Mouse (Mus musculus) embryonic facial prominence, embryonic 14.5 days (tissue): ENCODE data around the gene Mthfr. TPM values are rescaled to one million over a fixed set of nuclear protein-coding genes. Genes with fewer than 3 reads are reported as not detected.

Source experiments
- ATAC-seq: fragments of 200-750 bp; cut with Nextera tagmentation; 2 replicates; pipeline ENCODE4 v1.8.0; 2017; ENCODE audit warnings: low read depth, moderate number of reproducible peaks, moderate TSS enrichment
- DNase-seq: peaks from one replicate; pipeline ENCODE4 v3.0.0-alpha.2; 2015; ENCODE audit warnings: low spot score
- H3K27ac ChIP-seq: fragments of 300-500 bp; sonication (generic); replicated peaks from 2 replicates; pipeline ENCODE4 v1.5.1; 2014; ENCODE audit warnings: low read depth, mild to moderate bottlenecking, low read length, moderate library complexity
- H3K27me3 ChIP-seq: fragments of 300-500 bp; sonication (generic); replicated peaks from 2 replicates; pipeline ENCODE4 v1.6.1; 2014; ENCODE audit warnings: low read length; ENCODE audit not compliant: control insufficient read depth, insufficient read depth
- H3K36me3 ChIP-seq: fragments of 300-500 bp; sonication (generic); 2 replicates; pipeline ENCODE4 v1.6.1; 2014; ENCODE audit warnings: low read length, mixed read lengths; ENCODE audit not compliant: control insufficient read depth, insufficient read depth
- H3K4me1 ChIP-seq: fragments of 300-500 bp; sonication (generic); 2 replicates; pipeline ENCODE4 v1.6.1; 2014; ENCODE audit warnings: antibody characterized with exemption, low read length; ENCODE audit not compliant: control insufficient read depth, insufficient read depth
- H3K4me2 ChIP-seq: fragments of 300-500 bp; sonication (generic); 2 replicates; pipeline ENCODE4 v1.6.1; 2014; ENCODE audit warnings: low read depth, mild to moderate bottlenecking, low read length, moderate library complexity, mixed read lengths
- H3K4me3 ChIP-seq: fragments of 300-500 bp; sonication (generic); 2 replicates; pipeline ENCODE4 v1.5.1; 2014; ENCODE audit warnings: low read depth, mild to moderate bottlenecking, low read length
- H3K9ac ChIP-seq: fragments of 300-500 bp; sonication (generic); 2 replicates; pipeline ENCODE4 v1.6.1; 2014; ENCODE audit warnings: low read depth, mild to moderate bottlenecking, low read length, moderate library complexity, mixed read lengths
- H3K9me3 ChIP-seq: fragments of 300-500 bp; sonication (generic); 2 replicates; pipeline ENCODE4 v1.6.1; 2016; ENCODE audit warnings: low read length; ENCODE audit not compliant: control insufficient read depth
- WGBS: fragments of 180-500 bp; shearing (Covaris S2); extraction: QIAGEN DNeasy Blood & Tissue Kit; methylation state at CpG from one replicate; pipeline ENCODE4 v1.1.7; 2014; 5-methylcytosine and 5-hydroxymethylcytosine counted together
- polyA plus RNA-seq: library from polyadenylated mRNA; unstranded; fragments of >200 nt; fragmentation: Nextera tagmentation; extraction: Ambion mirVana; gene quantifications from 2 replicates; pipeline ENCODE4 v1.2.1, GENCODE M21; 2014

Gene Mthfr
- polyA plus RNA-seq, 1 experiment from 2014 or later: 20.3 TPM

DNA sequence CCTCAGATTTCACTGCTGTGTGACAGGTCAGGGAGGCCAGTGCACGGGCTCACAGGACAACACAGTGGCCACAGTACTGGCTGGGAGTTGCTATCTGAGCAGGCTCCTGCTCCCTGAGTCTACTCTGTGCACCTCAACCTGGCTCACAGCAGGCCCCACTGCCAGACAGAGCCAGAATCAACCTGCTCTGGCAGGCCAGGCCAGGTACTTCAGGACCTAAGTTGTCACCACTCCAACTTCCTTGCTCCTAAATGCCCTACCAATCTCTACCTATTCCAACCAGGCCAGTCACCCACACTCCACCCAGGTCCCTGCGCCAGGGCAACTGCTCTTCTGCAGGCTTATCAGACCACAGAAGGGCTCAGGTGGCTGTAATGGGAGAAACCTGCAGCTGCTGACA lies 29.2 kb upstream of the Mthfr start:
- Histone ChIP-seq H3K27me3 (no peaks in the 10 kb centered on the region), H3K27ac (no peak overlapping the region), H3K4me3 (no peak overlapping the region), H3K9me3 (no peaks in the 10 kb centered on the region), H3K9ac (no peak overlapping the region), H3K4me2 (no peak overlapping the region), H3K4me1 (no peaks in the 10 kb centered on the region), H3K36me3 (peaks cover 99% of the 10 kb centered on the region)
- WGBS: 92% methylated on average over 2 of the region's 2 CpGs
- ATAC-seq: no peak
- DNase-seq: no peak

DNA sequence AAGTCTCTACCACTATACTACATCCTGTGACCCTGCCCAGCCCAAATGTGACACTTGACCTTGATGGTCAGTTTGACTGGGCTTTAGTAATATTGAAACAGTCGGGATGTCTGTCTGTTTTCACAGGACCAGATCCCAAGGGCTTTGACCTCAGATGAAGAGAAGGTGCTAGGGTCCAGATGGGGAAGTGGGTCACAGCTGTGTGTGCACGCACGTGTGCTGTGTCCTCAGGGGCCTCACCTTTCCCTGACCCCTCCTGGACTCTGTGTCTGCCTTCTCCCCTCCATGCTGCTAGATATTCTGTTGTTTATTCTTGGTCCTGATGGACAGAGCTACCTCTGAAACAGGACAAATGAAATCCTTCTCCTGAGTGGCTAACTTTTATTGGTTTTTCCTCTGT lies 27.5 kb upstream of the Mthfr start:
- no peak overlapping the region for H3K9ac ChIP-seq
- H3K27me3 ChIP-seq: no peaks in the 10 kb centered on the region
- no peak overlapping the region for H3K4me2 ChIP-seq
- H3K4me3 ChIP-seq: no peak overlapping the region
- peaks cover 99% of the 10 kb centered on the region for H3K36me3 ChIP-seq
- 53% methylated on average over 3 of the region's 3 CpGs for WGBS
- no peak for DNase-seq
- no peaks in the 10 kb centered on the region for H3K9me3 ChIP-seq
- no peaks in the 10 kb centered on the region for H3K4me1 ChIP-seq
- H3K27ac ChIP-seq: no peak overlapping the region
- ATAC-seq: no peak

DNA sequence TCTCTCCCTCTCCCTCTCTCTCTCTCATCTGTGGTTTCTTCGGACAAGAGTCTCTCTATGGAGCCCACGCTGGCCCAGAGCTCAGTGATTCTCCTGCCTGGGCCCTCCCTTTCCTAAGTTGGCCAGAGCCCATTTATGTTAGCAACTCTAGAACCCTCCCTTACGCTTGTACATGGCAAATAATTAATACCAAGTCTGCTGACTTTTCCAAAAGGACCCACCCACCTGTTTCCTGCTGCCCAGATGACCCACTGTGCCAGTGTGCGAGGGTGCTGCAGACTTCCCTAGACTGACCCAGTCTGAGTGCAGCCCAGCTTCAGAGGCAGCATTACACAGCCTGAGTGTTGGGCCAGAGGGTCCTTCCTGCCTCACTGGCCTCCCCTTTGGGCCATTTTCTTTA lies 26.7 kb upstream of the Mthfr start:
- Histone ChIP-seq H3K27me3 (no peaks in the 10 kb centered on the region), H3K9me3 (no peaks in the 10 kb centered on the region), H3K4me1 (no peaks in the 10 kb centered on the region), H3K36me3 (peaks cover 99% of the 10 kb centered on the region), H3K4me2 (no peak overlapping the region), H3K27ac (no peak overlapping the region), H3K4me3 (no peak overlapping the region), H3K9ac (no peak overlapping the region)
- DNase-seq (no peak), ATAC-seq (no peak)
- WGBS: 94% methylated on average over 4 of the region's 4 CpGs

DNA sequence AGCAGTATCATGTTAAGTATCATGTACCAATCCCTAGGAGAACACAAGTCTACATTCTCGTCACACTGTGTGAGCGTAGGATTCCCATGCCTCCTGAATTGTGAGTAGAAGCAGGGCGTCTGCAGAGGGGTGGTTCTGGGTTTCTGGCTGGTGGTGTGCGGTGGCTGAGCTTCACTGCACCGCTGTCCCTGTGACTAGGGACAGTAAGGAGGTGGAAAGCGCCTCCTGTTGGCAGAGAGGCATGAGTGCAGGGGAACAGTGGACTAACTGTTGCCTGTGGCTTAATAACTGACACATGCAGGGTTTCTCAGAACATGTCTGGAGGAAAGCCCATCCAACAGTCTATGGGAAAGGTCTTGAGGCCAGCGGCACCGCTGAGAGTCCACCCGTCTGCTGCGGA lies 23.5 kb upstream of the Mthfr start:
- ATAC-seq: no peak

DNA sequence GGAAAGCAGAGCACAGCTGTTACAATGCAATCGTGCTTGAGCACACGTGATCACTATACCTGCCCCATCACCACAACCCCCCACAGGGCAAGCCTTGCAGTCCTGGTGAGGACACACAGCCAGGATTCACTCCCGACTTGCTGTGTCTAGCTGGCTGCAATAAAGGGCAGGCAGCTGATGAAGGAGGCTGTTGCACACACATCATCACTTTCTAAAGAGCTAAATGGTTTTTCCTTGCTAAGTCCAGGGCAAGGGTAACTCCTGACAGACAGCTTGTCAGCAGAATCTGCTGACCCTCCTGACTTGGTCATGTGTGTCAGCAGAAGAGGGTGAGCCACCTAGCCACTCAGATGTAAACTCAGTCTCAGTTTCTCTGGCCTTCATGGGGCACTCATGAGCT lies 21.9 kb upstream of the Mthfr start:
- DNase-seq (no peak), ATAC-seq (no peak)
- Histone ChIP-seq H3K9ac (no peak overlapping the region), H3K4me3 (no peak overlapping the region), H3K27me3 (no peaks in the 10 kb centered on the region), H3K36me3 (peaks cover 97% of the 10 kb centered on the region), H3K27ac (no peak overlapping the region), H3K4me2 (no peak overlapping the region), H3K4me1 (no peaks in the 10 kb centered on the region), H3K9me3 (no peaks in the 10 kb centered on the region)
- 72% methylated on average over 3 of the region's 3 CpGs for WGBS

More for the DNA sequence above, 23.5 kb upstream of the Mthfr start:
- no peak overlapping the region for H3K9ac ChIP-seq
- no peak for DNase-seq
- H3K36me3 ChIP-seq: peaks cover 97% of the 10 kb centered on the region
- H3K27ac ChIP-seq: no peak overlapping the region
- 77% methylated on average over 10 of the region's 10 CpGs for WGBS
- H3K4me1 ChIP-seq: no peaks in the 10 kb centered on the region
- no peaks in the 10 kb centered on the region for H3K27me3 ChIP-seq
- no peak overlapping the region for H3K4me2 ChIP-seq
- H3K9me3 ChIP-seq: no peaks in the 10 kb centered on the region
- no peak overlapping the region for H3K4me3 ChIP-seq

DNA sequence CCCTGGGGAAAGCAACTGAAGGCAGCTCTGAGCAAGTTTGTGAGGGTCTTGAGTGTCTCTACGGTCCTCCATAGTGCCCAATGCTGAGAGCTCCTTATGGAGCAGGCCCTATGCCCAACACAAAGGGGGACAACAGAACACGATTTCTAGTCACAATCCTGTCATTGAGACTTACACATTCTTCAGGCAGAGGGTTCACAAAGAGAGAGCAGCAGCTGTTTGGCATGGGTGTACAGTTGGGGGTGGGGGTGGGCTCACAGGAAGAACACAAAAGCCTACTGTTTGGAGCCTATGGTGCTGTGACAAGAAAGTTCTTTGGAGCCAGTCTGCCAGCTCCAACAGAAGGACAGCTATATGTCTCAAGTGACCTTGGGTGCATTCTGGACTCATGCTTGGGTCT lies 20.5 kb upstream of the Mthfr start:
- Histone ChIP-seq H3K9ac (no peak overlapping the region), H3K4me3 (no peak overlapping the region), H3K36me3 (peaks cover 96% of the 10 kb centered on the region), H3K27ac (peak overlapping the region; percentile 53), H3K4me2 (no peak overlapping the region), H3K4me1 (no peaks in the 10 kb centered on the region), H3K9me3 (no peaks in the 10 kb centered on the region), H3K27me3 (no peaks in the 10 kb centered on the region)
- ATAC-seq (peak; percentile 62), DNase-seq (peak; percentile 40)
- 39% methylated on average over 2 of the region's 2 CpGs for WGBS

DNA sequence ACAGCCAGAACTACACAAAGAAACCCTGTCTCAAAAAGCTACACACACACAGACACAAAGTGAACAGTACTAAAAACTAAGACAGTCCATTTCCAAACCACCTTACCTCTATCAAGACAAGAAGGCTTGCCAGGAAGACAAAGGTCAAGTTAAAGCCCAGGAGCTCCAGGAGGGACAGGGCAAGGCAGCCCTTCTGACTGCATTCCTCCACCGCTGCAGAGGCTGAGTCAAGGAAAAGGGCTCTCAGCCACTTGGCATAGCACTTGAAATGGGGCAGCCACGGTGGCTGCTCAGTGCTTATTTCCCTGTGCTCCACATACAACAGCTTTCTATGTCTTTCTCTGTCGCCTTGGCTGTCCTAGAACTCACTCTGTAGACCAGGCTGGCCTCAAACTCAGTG lies 14.9 kb upstream of the Mthfr start:
- Histone ChIP-seq H3K4me3 (no peak overlapping the region), H3K27me3 (no peaks in the 10 kb centered on the region), H3K36me3 (peaks cover 88% of the 10 kb centered on the region), H3K4me1 (no peaks in the 10 kb centered on the region), H3K9me3 (no peaks in the 10 kb centered on the region), H3K9ac (no peak overlapping the region), H3K27ac (no peak overlapping the region), H3K4me2 (no peak overlapping the region)
- ATAC-seq: no peak
- DNase-seq: no peak
- 90% methylated on average over 3 of the region's 3 CpGs for WGBS

DNA sequence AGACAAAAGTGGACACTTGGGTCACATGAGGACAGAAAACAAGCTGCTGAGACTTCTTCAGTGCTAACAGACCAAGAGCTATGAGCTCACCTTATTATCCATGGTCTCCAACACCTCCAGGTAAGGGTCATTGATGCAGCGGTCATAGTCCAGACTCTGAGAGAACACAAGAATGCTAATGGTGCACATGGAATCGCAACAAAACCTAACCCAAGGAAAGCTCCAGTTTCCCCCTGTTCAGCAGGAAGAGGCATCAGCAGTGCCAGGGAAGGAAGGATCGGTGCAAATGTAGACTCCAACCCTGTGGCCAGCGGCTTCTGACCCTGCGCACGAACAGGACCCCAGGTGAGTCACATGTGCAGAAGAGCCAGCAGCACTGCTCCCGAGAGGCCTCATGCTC lies 9.6 kb upstream of the Mthfr start:
- no peak overlapping the region for H3K27ac ChIP-seq
- no peak overlapping the region for H3K4me3 ChIP-seq
- 93% methylated on average over 7 of the region's 7 CpGs for WGBS
- no peaks in the 10 kb centered on the region for H3K27me3 ChIP-seq
- no peak overlapping the region for H3K4me2 ChIP-seq
- no peak overlapping the region for H3K9ac ChIP-seq
- DNase-seq: no peak
- peaks cover 55% of the 10 kb centered on the region for H3K36me3 ChIP-seq
- H3K9me3 ChIP-seq: no peaks in the 10 kb centered on the region
- no peak for ATAC-seq
- no peaks in the 10 kb centered on the region for H3K4me1 ChIP-seq

DNA sequence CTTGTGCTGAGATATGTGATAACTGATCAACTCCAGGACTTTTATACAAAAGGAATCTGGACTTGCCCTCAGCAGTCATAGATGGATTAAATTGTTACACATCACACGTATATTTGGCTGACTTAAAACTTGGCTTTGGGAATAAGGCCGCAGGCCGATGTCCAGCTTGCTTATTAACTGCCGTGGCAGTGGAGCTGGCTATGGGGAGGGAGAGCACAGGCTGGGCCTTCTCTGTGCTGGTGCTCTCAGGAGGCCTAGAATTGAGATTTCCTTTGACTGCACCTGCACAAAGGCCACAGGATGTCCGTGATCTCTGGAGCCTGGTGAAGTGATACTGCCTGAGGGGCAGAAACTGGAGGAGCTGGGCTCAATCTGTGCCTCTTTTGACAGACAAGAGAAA lies 8.4 kb upstream of the Mthfr start:
- 78% methylated on average over 5 of the region's 5 CpGs for WGBS
- H3K4me1 ChIP-seq: no peaks in the 10 kb centered on the region
- H3K9me3 ChIP-seq: no peaks in the 10 kb centered on the region
- H3K4me3 ChIP-seq: no peak overlapping the region
- no peak overlapping the region for H3K27ac ChIP-seq
- H3K27me3 ChIP-seq: no peaks in the 10 kb centered on the region
- DNase-seq (no peak), ATAC-seq (no peak)
- peaks cover 51% of the 10 kb centered on the region for H3K36me3 ChIP-seq
- no peak overlapping the region for H3K9ac ChIP-seq
- no peak overlapping the region for H3K4me2 ChIP-seq
